Comparison of ENCODE assay signal across 10 mouse cellular contexts in the genomic region with DNA sequence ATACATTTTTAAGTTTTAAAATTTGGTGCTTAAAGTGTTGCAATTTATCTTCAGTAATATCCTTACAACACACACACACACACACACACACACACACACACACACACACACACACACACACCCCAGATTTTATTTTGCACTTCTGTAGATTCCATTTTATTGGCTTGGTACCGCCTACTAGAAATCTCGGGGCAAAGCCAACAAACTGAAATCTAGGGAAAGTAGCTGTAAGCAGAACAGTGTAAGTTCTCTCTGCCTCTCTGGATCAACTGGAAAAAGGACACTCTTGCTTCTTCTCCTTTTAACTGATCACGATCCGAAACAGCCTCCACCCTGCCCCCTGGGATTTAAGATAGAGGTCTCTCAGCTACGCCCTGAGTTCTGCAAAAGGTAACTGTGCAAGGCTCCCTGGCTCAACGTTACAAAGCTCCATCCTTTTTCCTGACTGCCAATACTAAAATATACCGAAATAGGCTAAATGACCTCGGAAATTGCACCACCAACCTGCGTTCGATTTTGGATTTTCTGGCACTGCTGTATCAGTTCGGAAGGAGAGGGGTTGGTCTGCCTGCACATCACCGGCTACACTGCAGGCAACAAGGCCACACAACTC.
A peak's percentile ranks its signal among the peaks of the same experiment; 100 is the strongest.
DNase-seq lines count a peak whose midpoint lies in the region; ATAC-seq lines count a peak whose summit lies in the region.
"Had no signal": no experiment of that assay in that cellular context is flagged by ENCODE, and none has a peak within 500 bp of the region (broad histone marks: within the 10 kb centered on the region; RNA-seq: fewer than 3 reads in every experiment).

No protein-coding gene starts in this region.

- no peaks in the 10 kb centered on the region for H3K9me3 ChIP-seq in kidney, embryonic 14.5 days (ENCODE audit: control insufficient read depth, low read length)
- no peaks in the 10 kb centered on the region for H3K9me3 ChIP-seq in embryonic facial prominence, embryonic 13.5 days
- no peaks in the 10 kb centered on the region for H3K9me3 ChIP-seq in hindbrain, embryonic 10.5 days
- no peaks in the 10 kb centered on the region for H3K9me3 ChIP-seq in midbrain, embryonic 15.5 days
- H3K9me3 ChIP-seq: liver, embryonic 15.5 days had no signal

- H3K9ac ChIP-seq in kidney, embryonic 14.5 days (ENCODE audit: low read depth, low read length), result no peak overlapping the region
- peak overlapping the region; percentile 38; the same call in 1 of the 2 replicates for H3K9ac ChIP-seq in embryonic facial prominence, embryonic 13.5 days
- H3K9ac ChIP-seq in midbrain, embryonic 15.5 days, result no peak overlapping the region
- H3K9ac ChIP-seq: liver, embryonic 15.5 days had no signal

- peak overlapping the region; percentile 78; the same call in 1 of the 2 replicates for H3K27ac ChIP-seq in kidney, embryonic 14.5 days (ENCODE audit: low read depth, low read length)
- peak overlapping the region; percentile 60 for H3K27ac ChIP-seq in embryonic facial prominence, embryonic 13.5 days
- no peak overlapping the region for H3K27ac ChIP-seq in hindbrain, embryonic 10.5 days
- no peak overlapping the region for H3K27ac ChIP-seq in midbrain, embryonic 15.5 days
- H3K27ac ChIP-seq: liver, embryonic 15.5 days had no signal

- H3K36me3 ChIP-seq in kidney, embryonic 14.5 days (ENCODE audit: control insufficient read depth, insufficient read depth, low read length), result no peaks in the 10 kb centered on the region
- H3K36me3 ChIP-seq in embryonic facial prominence, embryonic 13.5 days, result no peaks in the 10 kb centered on the region
- H3K36me3 ChIP-seq in hindbrain, embryonic 10.5 days, result no peaks in the 10 kb centered on the region
- H3K36me3 ChIP-seq in midbrain, embryonic 15.5 days (replicated peaks), result no peaks in the 10 kb centered on the region
- H3K36me3 ChIP-seq: liver, embryonic 15.5 days had no signal

- no peaks in the 10 kb centered on the region for H3K27me3 ChIP-seq in kidney, embryonic 14.5 days (ENCODE audit: control insufficient read depth, insufficient read depth, low read length)
- H3K27me3 ChIP-seq in embryonic facial prominence, embryonic 13.5 days, result no peaks in the 10 kb centered on the region
- peaks cover 29% of the 10 kb centered on the region for H3K27me3 ChIP-seq in hindbrain, embryonic 10.5 days (ENCODE audit: insufficient read depth, poor library complexity, severe bottlenecking)
- 0 out of 2 replicates have a peak, but pooled peaks cover 3% of the 10 kb centered on the region for H3K27me3 ChIP-seq in midbrain, embryonic 15.5 days (replicated peaks)

- H3K4me3 ChIP-seq in kidney, embryonic 14.5 days (ENCODE audit: low read length), result peak overlapping the region; percentile 48; the same call in 1 of the 2 replicates
- peak overlapping the region; percentile 51; the same call in 1 of the 2 replicates for H3K4me3 ChIP-seq in embryonic facial prominence, embryonic 13.5 days
- peak overlapping the region; percentile 60; the same call in 1 of the 2 replicates for H3K4me3 ChIP-seq in hindbrain, embryonic 10.5 days
- no peak overlapping the region for H3K4me3 ChIP-seq in midbrain, embryonic 15.5 days
- H3K4me3 ChIP-seq: erythroblast, embryonic 14.5 days had no signal

- 43% methylated on average over 12 of the region's 12 CpGs for WGBS in kidney, embryonic 14.5 days
- 27% methylated on average over 12 of the region's 12 CpGs for WGBS in embryonic facial prominence, embryonic 13.5 days
- 47% methylated on average over 12 of the region's 12 CpGs for WGBS in hindbrain, embryonic 10.5 days
- 39% methylated on average over 12 of the region's 12 CpGs for WGBS in midbrain, embryonic 15.5 days

- peaks cover 17% of the 10 kb centered on the region for H3K4me1 ChIP-seq in kidney, embryonic 14.5 days (ENCODE audit: control insufficient read depth, insufficient read depth, low read length)
- H3K4me1 ChIP-seq in embryonic facial prominence, embryonic 13.5 days, result peaks cover 34% of the 10 kb centered on the region
- H3K4me1 ChIP-seq in hindbrain, embryonic 10.5 days (replicated peaks), result peaks cover 22% of the 10 kb centered on the region
- peaks cover 11% of the 10 kb centered on the region for H3K4me1 ChIP-seq in midbrain, embryonic 15.5 days
- H3K4me1 ChIP-seq: liver, embryonic 15.5 days had no signal

- H3K4me2 ChIP-seq in kidney, embryonic 14.5 days (replicated peaks; ENCODE audit: low read depth, low read length), result peak overlapping the region; percentile 89
- H3K4me2 ChIP-seq in embryonic facial prominence, embryonic 13.5 days, result peak overlapping the region; percentile 91
- H3K4me2 ChIP-seq in midbrain, embryonic 15.5 days, result peak overlapping the region; percentile 99

- DNase-seq in kidney, postnatal 25 days, result no peak
- DNase-seq in hindbrain, embryonic 10.5 days (ENCODE audit: low spot score), result no peak
- no peak for DNase-seq in natural killer cell, adult 2 months (ENCODE audit: low spot score in 2 of 2)
- no peak for DNase-seq in urinary bladder, postnatal 10 days (ENCODE audit: low spot score)

- ATAC-seq in kidney, embryonic 14.5 days (ENCODE audit: low FRiP score, low TSS enrichment), result no peak
- no peak for ATAC-seq in embryonic facial prominence, embryonic 13.5 days (ENCODE audit: insufficient number of reproducible peaks, insufficient read depth, low FRiP score, low TSS enrichment, low read depth)
- no peak; the same call in 1 of the 2 replicates for ATAC-seq in midbrain, embryonic 15.5 days (replicated peaks)
- no peak for ATAC-seq in monocyte, adult 5-6 weeks (replicated peaks; ENCODE audit: insufficient number of reproducible peaks, low FRiP score, low TSS enrichment, poor library complexity, severe bottlenecking)

Comparison
In these comparisons a context has a peak if more than half of its experiments do, and no peak if none do; other contexts are left out.
1. H3K27ac ChIP-seq: peak in kidney, embryonic 14.5 days (single experiment) and embryonic facial prominence, embryonic 13.5 days (single experiment); none in hindbrain, embryonic 10.5 days (single experiment) and midbrain, embryonic 15.5 days (single experiment).
2. Peak in every context shown above with its lines, with median percentiles within 50 percentile points of each other: H3K4me2 ChIP-seq.